Mouse (Mus musculus) thymus, postnatal 36 days (tissue): ENCODE results near the gene Pphln1.

ENCODE experiments used
- DNase-seq, 2 experiments: peaks; one replicate each; pipeline ENCODE4 v3.0.0; 2022; ENCODE audit warnings: mixed read lengths in 2 of 2

Gene Pphln1

DNA sequence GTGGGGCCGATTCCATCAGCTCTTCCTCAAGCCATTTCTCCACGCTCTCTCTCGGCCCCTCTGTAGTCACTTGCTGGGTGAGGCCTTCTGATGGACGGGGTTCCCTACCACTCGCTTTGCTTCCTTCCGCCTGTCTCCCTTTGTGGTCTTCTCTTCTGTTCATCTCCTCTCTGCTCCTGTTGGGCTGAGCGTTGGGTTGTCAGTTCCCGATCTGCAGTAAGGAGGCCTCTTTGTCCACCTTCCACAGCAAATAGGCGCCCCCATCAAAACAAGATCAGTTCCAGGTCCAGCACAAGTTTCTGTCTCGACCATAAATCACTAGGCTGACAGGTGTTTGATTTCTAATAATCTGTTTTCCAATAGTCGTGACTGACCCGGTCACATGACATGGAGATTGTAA lies 37.8 kb downstream of the Pphln1 start:
- DNase-seq = no peak

DNA sequence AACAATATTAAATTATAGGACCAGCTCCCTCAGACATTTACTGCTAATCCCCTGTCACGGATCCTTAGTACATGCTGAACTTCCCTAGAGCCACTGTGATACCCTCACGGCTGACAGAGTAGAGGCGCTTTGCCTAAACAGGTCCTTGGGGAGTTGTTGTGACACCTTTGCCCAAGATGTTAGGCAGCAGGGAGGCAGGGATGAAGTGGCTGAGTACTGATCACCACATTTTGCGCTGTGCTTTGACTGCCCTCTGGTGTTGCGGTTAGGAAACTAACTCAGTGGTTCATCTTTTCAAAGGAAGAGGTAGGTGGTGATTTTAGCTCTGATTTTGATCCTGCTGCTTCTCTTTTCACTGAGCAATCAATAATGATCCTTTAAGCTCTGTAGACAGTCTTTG lies 40.5 kb downstream of the Pphln1 start:
- peak; percentile 44 to 54 for DNase-seq

DNA sequence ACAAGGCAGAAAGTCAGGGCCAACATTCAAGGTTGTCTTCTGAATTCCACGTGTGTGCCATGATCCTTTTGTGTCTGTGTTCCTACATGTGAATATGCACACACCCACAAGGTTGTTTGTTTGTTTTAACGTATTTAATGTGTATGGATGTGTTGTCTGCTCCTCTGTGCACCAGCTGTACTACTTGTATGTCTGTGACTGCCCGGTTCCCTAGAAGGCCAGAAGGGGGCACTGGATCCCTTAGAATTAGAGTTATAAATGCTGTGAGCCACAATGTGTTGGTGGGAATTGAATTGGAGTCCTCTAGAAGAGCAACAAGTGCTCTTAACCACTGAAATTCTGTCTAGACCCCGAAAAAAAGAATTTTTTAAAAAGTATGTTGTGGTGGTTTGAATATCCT lies 44.1 kb downstream of the Pphln1 start:
- DNase-seq = no peak

DNA sequence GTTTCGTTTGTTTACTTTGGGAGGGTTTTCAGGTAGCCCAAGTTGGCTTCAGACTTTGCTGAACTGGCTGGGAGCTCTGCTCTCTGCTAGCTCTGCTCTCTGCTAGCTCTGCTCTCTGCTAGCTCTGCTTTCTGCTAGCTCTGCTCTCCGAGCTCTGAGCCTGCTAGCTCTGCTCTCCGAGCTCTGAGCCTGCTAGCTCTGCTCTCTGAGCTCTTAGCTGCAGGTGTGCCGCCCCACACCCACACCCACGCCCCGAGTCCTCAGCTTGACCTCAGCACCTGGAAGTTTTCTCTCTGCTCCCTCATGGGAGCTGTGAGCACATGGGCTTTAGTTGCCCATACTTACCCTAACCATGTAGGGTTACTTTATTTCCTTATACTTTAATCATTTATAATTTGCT lies 45.5 kb downstream of the Pphln1 start:
- DNase-seq = peak; percentile 21 to 64

DNA sequence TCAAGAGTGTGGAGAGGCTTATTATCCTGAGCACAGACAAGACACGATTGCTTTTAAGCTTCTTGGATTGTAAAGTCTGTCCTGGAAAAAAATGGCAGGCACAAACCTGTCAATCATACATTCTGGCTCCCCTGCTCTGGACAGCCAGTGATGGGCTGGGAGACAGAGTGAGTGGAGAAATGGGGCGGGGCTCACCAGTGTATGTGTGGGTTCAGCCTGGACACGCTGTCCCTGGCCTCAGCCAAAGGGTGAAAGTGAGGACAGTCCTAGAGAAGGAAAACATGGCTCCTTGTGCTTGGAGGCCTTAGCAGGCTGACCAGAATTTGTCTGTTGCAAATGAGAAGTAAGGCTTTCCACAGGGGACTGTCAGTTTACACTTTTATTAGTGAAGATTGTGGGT lies 50.7 kb downstream of the Pphln1 start:
- no peak for DNase-seq

DNA sequence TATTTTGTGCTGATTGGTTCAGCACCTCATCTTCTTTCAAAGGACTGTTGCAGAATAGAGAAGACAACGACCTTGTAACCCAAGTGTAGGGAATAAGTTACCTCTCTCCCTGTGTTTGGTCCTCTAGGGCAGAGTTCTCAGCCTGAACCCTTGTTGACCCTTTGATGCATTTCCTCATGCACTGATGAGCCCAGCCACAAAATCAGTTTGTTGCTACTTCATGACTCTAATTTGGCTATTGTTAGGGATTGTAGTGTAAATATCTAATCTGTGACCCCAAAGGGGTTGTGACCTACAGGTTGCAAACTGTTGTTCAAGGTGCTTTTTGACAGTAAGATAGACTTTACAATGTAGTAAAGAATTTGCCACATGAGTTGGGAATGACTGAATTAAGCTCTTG lies 55.1 kb downstream of the Pphln1 start:
- no peak for DNase-seq

DNA sequence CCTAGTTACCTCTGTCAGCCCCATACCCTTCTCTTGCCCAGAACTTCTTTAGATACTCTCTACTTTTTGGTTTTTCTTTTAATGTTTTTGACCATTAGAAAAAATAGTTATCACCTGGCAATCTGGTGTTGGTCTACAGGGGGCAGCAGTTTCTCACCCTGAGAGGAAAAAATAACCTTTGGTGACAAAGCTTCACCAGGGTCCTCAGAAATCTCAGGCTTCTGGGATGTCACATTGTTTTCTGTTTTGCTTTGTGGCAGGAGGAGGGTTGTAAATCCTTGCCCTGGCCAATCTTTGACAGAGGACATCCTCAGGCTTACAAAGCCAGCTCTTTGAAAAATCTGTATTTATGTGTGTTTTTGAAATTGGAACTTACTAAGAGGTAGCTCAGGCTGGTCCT lies 57.9 kb downstream of the Pphln1 start:
- DNase-seq = no peak

DNA sequence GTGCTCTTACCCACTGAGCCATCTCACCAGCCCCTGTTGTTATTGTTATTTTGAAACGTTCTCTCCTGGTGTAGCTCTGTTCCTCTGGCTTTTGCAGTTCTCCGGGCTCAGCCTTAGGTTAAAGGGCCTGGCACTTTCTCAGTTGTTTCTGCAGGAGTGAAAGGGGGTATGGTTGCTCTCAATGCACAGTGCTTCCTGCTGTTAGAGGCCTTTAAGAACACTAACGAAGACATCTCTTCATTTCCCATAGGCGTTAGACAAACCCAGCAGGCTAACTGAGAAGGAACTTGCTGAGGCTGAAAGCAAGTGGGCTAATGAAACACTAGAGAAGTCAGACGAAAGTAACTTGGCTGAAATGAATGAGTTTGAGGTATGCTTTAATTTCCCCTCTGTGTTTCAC lies 61.3 kb downstream of the Pphln1 start:
- DNase-seq = no peak

DNA sequence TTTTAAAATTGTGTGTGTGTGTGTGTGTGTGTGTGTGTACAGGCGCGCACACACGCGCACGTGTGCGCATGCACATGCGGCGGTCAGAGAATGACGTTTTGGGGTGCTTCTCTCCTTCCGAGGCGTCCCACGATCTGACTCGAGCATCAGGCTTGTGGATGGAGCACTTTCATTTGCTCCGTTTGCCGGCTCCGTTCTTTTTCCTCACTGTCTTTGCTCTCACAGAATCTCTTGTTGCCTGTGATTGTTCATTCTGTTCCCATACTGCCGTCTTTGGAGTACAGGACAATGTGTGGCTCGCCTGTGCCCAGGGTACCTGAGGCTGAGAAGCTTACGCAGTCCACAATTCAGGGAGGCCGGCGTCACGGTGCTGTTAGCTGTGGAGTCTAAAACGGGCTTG lies 62.9 kb downstream of the Pphln1 start:
- no peak for DNase-seq

DNA sequence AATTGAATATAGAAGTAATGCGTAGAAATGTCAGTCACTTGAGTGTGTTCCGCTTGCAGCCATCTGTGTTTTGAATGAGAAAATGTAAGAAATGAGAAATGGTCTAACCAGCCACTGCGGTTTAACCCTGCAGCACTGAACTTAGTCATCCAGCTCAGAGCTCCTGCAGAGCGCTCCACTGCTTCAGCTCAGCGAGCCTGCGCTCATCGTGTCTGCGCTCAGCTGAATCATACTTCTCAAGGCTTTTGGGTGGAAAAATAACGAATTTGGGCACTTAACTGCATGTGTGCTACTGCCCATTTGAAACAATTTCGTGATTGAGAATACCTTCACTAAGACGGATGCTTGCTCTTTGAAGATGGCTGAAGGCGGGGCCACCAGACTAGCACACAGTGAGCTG lies 73.5 kb downstream of the Pphln1 start:
- DNase-seq = no peak

DNA sequence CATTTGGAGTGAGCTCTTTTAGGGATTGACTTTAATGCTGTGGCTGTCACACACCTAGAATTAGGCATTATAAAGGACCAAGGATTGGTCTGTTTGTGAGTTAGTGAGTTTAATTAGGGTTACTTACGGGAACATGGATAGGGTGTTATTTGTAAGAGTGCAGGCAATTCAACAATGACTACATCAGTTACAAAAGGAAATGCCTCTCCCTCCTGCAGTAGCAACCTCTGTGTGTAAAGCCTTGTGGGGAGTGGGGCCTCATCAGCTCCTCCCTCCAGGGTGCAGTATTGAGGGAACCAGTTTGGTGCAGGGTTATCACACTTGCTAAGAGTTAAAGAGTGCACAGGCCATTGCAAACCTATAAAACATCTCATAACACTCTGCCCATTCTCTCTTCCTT lies 73.9 kb downstream of the Pphln1 start:
- DNase-seq = no peak

DNA sequence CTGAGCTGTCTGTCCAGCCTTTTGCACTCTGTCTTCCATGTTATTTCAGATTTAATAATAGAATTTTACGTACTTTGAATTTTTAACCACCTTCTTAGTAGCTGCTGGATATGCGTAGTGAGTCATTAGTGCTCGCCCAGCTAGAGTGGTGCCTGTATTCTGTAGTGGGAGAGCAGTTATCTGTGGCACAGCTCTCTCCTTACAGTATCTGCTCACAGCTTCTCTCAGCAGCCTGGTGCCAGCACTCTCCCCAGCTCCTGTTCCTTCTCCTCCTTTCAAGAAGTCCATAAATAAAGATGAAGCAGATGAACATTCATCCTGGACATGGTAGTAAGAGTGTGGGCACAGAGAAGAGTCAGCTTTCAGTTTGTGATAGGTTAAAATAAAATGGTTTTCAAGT lies 76.1 kb downstream of the Pphln1 start:
- no peak for DNase-seq

DNA sequence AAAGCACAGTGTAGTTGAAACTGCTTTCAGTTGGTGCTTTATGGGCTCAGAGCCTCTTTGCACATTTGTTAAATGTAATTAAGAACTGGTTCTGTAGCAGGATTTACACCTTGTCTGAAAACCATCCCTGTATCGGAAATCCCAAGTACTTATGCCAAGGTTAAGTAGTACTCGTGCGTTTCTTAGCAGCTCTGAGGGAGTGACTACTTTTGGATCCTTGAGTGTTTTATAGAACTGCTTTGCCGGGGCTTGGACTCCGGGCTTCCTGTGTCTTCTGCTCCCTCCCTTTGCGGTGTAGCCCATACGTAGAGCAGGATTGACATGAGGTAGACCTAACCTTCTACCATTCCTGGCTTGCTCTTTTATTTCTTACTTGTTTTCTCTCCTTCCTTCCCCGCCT lies 77.5 kb downstream of the Pphln1 start:
- DNase-seq = no peak

DNA sequence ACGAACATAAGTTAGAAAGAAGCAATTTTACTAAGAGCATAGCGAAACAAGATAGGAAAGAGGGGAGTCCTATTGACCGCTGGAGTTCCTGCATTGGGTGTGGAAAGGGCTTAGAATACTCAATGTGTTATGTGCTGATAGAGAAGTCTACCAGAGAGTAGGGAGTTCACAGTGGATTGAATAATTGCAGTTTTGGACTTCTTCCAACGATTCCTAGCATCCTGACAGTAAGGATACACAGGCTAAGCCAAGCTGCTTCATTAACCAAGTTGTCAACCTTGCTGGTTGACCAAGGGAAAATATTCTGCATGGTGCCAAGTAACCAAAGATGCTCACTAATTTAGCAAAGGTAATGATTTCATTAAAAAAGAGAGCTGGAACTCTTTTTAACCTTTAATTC lies 79.6 kb downstream of the Pphln1 start:
- DNase-seq = no peak

DNA sequence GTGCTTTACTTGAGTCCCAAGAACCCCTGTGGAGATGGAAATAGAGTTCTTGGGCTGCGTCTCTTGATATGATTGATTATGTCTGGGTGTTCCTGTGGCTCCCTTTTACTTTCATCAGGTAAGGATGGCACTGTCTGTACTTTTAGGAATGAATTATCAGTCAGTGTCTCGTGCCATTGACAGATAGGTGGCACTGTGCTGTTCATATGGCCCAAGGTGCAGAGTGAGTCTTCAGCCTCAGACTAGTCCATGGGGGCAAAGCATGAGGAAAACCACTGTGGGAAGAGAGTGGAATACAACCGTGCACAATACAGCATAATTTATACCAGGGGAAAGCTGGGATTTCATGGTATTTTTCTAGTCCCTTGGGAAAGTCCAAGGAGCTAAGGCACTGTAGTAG lies 80.5 kb downstream of the Pphln1 start:
- no peak for DNase-seq

DNA sequence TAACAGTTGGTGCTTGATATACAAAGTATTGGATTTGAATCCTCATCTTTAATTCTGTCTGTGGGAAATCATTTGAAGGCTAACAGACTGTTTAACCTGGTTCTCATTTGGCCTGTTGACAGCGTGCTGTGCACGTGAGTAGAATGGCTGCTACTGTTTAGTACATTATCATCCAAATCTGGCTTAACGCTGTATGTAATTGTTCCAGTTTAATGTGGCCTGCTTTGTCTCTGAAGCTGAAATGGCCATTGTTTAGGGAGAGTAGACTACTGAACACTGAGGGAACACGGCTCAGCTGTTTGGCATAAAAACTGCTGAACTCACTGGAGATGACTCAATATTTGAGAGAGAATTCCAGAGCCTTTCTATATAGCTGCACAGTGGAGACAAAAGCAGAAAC lies 81.3 kb downstream of the Pphln1 start:
- DNase-seq = no peak

DNA sequence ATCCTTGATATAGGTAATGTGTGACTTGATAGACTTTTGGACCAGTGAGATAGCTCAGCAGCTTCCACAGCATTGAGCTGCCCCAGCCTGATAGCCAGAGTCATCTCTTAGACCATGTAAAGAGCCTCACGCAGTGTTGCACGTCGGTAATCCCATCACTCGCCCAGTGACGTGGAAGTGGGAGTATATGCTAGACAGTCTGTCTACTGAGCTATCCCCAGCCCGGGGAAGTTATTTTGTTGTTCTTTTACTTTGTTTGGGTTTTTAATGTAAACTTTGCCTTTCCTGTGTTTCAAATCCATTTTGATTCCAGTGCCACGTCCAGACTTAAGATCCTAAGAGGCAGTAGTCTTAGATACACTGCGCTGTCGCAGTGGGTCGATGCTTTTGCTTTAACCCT lies 83.0 kb downstream of the Pphln1 start:
- no peak for DNase-seq

DNA sequence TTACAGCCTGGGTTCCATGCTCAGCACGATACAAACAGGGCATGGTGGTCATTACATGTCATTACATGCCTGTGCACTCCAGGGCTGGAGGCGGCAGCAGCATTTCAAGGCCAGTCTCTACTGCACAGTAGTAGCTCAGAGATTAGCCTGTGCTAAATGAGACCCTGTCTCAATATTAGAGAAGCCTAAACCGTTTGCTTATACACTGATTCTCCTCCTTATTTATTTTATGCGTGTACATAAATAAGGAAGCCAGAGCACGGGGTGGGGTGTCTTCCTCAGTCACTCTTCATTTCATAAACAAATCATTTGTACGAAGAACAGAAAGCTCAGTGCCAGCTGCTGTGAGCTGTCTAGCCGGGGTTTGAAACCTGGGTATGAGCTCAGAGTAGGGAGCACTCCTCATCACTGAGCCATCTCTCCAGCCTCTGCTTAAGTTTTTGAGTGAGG lies 86.1 kb downstream of the Pphln1 start:
- DNase-seq = no peak

DNA sequence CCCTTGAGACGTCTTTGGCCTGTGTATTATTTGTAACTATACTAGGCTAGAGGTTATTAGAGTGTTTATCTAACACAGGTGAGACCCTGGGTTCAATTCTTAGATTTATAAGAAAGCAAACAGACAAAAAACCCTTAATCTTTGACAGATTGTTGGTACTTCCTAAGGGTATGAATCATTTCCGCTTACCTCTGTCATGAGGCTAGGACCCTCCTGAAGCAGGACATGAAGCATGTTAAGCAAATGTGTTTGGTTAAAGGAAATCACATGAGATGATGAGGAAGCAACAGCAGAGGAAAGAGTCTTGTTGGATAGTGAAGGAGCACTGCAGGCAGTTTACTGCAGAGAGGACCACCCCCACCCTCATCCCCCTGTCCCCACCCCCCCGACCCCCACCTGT lies 87.1 kb downstream of the Pphln1 start:
- no peak for DNase-seq

DNA sequence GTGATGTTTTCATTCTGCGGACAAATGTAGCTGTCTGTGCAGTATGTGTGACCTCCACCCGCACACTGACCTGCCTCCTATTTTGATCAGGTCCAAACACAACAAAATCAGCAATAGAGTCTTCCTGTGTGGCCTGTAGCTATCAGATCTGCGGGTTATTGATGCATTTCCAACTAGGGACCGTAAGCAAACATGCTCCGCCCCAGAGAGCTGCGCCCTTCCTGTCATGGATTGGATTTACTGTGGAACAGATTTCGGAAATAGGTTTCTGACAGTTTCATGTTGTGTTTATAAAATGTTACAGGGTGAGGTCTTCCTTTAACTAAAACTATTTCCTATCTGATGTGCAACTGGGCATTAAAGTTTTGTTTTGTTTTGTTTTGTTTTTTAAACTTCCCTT lies 87.9 kb downstream of the Pphln1 start:
- DNase-seq = no peak

DNA sequence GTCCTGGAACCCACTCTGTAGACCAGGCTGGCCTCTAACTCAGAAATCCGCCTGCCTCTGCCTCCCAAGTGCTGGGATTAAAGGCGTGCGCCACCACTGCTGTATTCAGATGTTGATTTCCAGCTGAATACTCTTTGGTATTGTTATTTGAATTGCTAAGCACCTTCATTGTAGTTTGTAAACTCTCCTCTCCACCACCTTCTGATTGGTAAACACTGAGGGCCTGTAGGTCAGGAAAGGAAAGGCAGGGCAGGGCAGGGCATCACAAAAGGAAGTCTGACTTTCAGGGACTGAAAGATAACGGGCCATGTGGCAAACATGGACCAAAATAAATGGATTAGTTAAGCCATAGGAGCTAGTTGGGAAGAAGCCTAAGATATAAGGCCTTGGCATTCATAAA lies 91.4 kb downstream of the Pphln1 start:
- DNase-seq = no peak

DNA sequence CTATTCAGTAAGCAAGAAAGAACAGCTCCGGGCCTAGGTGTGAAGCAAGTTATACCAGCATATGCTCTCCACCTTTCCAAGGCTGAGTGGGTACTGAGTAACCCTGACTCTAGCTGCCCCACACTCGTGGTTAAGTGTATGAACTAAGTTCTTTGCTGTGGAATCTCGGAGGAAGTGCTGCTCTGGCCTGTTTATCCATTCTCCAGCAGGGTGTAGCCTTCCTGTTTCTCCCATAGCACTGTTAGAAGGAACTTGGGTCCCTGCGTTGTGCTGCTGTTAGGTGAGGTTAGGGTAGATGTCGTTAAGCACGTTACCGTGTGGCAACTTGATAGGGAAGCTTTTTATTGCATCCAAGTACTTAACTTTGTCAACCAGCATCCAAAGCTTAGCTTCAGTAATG lies 96.5 kb downstream of the Pphln1 start:
- no peak for DNase-seq

DNA sequence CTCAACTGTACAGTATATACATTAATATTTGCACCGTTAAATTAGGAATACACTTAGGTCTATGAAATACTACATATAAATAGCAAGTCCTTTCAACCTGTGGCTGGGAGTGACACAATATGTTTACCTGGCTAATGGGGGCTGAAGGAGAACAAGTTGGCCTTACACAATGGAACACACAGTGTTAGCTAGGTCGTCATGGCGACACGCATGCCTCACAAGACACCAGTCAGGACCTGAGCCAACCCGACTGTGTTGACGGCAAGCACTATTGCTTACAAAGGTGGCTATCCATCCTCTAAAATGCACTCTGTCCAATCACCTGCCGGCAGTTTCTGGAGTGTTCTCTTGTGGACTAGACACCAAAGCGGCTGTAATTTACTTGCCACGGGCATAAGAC lies 101.7 kb downstream of the Pphln1 start:
- no peak for DNase-seq

DNA sequence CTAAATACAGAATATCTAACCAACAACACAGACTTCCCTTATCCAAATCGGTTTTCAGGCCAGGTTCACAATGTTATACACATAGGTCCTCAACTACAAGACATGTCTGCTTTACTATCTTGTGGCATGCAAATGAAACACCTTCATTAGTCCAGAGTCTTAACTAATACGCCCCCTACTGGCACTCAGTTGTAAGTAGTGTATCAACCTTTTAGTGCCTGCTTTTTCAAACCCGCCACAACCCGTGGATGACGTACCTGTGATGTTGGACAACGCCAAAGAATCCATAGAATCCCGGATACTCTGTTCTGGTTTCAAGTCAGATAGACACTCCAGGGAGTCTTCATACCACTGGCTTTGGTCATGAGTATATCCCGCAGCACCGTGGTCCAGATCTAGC lies 104.6 kb downstream of the Pphln1 start:
- DNase-seq = no peak

DNA sequence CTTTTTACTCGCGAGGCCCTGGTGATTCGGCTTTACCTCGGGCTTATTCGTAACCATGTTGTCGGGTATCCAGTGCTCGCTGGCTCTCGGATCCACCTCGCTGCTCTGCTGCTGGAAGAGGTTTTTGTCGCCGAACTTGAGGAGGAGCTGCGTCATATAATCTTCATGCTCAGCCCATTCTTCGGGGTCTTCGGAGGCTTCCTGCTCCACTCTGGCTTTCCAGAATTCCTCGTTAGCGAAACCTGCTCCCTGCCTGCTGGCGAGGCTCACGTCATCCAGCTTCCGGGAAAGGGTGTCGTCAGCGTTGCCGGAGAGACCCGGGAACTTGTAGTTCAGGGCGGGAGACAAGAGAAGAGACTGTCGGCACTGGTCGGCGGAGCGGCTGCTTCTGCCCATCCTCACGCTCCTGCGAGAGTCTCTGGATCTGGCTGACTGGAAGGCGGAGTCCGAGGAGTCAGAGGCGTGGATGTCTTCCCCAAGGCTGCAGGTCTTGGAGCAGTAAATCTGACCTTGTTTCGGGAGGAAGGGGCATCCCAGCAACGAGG lies 105.1 kb downstream of the Pphln1 start:
- no peak for DNase-seq

DNA sequence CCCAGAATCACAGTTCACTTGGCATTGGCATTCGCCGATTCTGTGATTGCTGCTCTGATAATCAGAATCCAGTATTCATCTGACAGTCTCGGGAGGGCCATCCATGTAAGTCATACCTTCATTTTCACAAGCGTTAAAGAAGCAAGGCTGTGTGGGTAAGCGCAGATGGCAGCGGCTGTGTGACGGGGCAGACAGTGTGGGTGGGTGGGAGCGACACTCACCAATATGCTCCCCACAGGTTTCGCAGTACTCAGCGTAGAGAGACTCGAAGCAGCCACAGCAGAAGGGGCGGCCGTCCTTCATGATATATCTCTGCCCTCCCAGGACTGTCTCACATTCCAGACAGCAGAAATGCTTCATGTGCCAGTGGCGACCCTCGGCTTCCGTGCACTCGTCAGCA lies 106.7 kb downstream of the Pphln1 start:
- no peak for DNase-seq
